Mouse (Mus musculus): ENCODE results near the gene Faah. TPM values are rescaled to one million over a fixed set of nuclear protein-coding genes. Genes with fewer than 3 reads are reported as not detected.

Gene Faah
- polyA plus RNA-seq, 1 experiment from 2014 or later: 0.61 TPM

DNA sequence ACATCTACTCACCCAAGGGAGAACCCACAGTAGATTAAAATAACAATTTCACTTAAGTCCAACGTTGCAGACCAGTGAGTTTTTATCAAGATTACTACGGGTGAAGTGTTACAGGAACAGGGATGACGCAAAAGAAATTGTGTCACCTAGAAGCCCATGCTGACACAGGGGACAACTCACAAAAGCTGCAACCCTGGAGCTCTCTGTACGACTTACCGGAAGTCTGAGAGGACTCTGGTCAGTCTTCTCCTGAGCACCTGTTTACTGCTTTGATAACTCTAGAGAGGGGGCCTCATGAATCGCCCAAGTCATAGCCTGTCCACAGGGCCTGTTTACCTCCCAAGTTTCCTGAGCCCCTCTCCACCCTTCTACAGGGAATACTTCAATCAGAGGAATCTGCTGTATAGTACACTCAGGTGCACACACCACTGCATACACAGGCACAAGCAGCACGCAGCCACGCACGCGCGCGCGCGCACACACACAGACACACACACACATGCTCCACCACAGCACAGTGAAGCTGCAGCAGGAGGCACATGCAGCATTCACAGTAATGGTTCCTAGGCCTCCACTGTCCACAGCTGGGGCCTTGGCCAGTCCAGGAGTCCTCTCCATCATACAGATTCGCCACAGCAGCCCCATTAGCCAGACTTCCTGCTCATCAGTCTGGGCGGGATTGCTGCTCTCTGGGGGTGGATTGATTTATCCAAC is 22.9 kb downstream of the Faah start:
- Histone ChIP-seq H3K4me3 (no peak overlapping the region), H3K4me1 (no peaks in the 10 kb centered on the region), H3K36me3 (no peaks in the 10 kb centered on the region), H3K27ac (no peak overlapping the region), H3K9ac (no peak overlapping the region), H3K27me3 (0 out of 2 replicates have a peak, but pooled peaks cover 3% of the 10 kb centered on the region), H3K4me2 (replicated peaks) (no peak overlapping the region), H3K9me3 (peaks cover 8% of the 10 kb centered on the region; the same call in 1 of the 2 replicates)
- 83% methylated on average over 16 of the region's 16 CpGs for WGBS
- no peak for ATAC-seq (ENCODE audit: low FRiP score, low read depth)

DNA sequence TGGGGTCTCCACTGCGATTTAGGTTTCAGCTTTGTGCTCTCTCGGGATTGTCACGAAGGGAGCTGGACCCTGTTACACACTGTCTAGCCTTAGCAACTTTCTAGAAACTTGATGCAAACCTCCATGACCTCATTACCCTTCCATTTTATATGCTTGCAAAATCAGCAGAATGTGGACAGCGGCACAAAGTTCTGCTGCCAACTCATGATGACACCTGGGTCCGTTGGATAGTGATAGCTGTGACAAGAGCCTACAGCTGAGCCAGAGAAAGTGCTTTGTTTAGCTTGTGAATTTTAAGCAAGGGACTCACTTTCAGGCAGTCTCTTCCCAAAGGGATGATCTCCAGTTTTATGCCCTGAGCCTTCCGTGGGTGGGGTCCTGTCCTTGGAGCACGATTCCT is 28.3 kb downstream of the Faah start:
- Histone ChIP-seq H3K4me2 (replicated peaks) (no peak overlapping the region), H3K9ac (no peak overlapping the region), H3K4me3 (no peak overlapping the region), H3K27me3 (peaks cover 22% of the 10 kb centered on the region), H3K9me3 (peaks cover 8% of the 10 kb centered on the region; the same call in 1 of the 2 replicates), H3K36me3 (no peaks in the 10 kb centered on the region), H3K27ac (no peak overlapping the region), H3K4me1 (no peaks in the 10 kb centered on the region)
- no peak for ATAC-seq (ENCODE audit: low FRiP score, low read depth)
- WGBS: 79% methylated on average over 7 of the region's 7 CpGs

DNA sequence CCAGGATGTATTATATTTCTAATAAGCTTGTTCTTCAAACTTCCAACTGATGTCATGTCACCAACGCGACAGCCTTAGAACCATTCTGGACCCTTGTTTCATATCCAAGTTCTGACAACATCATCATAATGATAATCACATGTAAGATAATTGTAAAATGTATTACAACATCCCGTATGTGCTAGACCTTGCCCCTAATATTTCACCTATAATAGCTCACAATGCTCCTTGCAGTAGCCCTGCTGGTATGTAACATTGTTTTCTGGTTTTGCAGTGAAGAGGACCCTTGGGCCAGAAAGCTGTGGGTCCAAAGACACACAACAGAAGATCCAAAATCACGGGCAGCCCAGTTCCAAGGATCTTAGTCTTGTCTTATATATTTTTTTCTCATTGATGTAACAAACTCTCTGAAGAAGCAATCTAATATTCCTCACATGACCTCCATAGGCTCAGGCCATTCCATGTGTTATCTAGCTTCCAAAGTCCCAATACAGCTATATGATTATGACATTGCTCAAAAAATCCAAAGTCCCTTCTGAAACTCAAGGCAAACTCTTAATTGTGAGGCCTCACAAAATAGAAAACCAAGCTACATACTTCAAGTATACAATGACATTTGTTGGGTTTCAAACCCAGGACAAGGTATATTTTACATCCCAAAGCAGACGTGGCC is 29.7 kb downstream of the Faah start:
- H3K4me2 ChIP-seq (replicated peaks): no peak overlapping the region
- no peak for ATAC-seq (ENCODE audit: low FRiP score, low read depth)
- peaks cover 33% of the 10 kb centered on the region for H3K27me3 ChIP-seq
- 69% methylated on average over 5 of the region's 5 CpGs for WGBS
- H3K36me3 ChIP-seq: no peaks in the 10 kb centered on the region
- H3K4me1 ChIP-seq: no peaks in the 10 kb centered on the region
- H3K9me3 ChIP-seq: peaks cover 8% of the 10 kb centered on the region; the same call in 1 of the 2 replicates
- no peak overlapping the region for H3K27ac ChIP-seq
- no peak overlapping the region for H3K4me3 ChIP-seq
- H3K9ac ChIP-seq: no peak overlapping the region

DNA sequence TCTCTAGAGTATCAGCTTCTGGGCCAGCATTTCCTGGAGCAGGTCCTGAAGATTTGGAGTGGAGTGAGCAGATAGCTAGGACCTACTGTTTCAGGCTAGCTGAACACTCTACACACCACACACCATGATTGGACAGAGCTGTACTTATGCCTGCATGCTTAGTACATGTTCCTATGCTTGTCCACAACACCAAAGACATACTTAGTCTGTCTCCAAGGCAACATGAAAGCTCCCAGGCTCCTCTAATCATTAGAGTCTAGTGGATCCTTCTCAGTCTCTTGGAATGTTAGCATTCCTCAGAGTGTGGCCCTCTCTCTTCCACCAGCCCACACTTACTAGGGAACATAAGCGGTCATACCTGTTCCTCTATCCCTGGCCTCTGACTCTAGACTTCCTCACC is 30.3 kb downstream of the Faah start:
- Histone ChIP-seq H3K4me1 (no peaks in the 10 kb centered on the region), H3K27ac (no peak overlapping the region), H3K9ac (no peak overlapping the region), H3K4me2 (replicated peaks) (no peak overlapping the region), H3K36me3 (no peaks in the 10 kb centered on the region), H3K9me3 (peaks cover 8% of the 10 kb centered on the region; the same call in 1 of the 2 replicates), H3K4me3 (no peak overlapping the region), H3K27me3 (peaks cover 35% of the 10 kb centered on the region)
- 92% methylated on average over 1 of the region's 1 CpGs for WGBS
- no peak for ATAC-seq (ENCODE audit: low FRiP score, low read depth)

DNA sequence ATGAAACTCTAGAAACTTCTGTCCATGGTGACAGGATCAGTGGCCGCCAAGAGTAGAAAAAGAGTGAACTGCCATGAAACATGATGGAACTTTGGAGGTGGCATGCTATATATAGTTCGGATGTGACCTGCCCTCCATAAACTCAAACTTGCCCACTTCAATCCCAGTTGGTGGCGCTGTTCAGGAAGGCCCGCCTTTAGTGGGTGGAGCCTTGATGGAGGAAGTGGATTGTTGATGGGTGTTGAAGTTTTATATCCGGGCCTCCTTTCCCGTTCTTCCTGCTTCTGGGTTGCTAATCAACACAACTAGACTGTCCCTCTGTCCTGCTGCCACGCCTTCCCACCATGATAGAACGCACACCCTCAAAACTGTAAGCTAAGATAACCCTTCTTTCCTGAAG is 32.8 kb downstream of the Faah start:
- Histone ChIP-seq H3K4me2 (replicated peaks) (no peak overlapping the region), H3K9me3 (no peaks in the 10 kb centered on the region), H3K27me3 (peaks cover 59% of the 10 kb centered on the region), H3K36me3 (no peaks in the 10 kb centered on the region), H3K4me1 (no peaks in the 10 kb centered on the region), H3K27ac (no peak overlapping the region), H3K9ac (no peak overlapping the region), H3K4me3 (no peak overlapping the region)
- ATAC-seq (ENCODE audit: low FRiP score, low read depth): no peak
- WGBS: 33% methylated on average over 8 of the region's 8 CpGs

DNA sequence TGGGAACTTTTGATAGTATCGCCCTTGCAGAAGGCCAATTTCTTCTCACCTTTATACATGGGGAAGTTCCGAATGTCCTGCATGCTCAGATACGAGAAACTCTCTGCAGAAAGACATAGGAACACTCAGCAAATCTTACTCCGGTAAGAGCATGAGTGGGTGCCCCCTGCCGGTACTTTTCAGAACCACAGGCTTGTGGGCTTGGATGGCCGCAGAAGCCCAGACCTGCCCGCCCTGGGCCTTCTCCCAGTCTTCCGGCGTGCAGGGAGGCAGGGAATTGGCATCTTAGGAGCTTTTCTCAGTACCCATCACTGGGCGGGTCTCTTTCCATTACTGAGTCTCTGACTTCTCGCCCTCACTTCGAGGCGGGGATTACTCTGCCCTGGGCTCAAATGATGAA is 33.6 kb downstream of the Faah start:
- 0 out of 2 replicates have a peak overlapping the region, but pooled peaks have one; percentile 35 for H3K9ac ChIP-seq
- H3K36me3 ChIP-seq: no peaks in the 10 kb centered on the region
- peaks cover 8% of the 10 kb centered on the region for H3K4me1 ChIP-seq
- H3K27ac ChIP-seq: no peak overlapping the region
- no peaks in the 10 kb centered on the region for H3K9me3 ChIP-seq
- WGBS: 1% methylated on average over 13 of the region's 13 CpGs
- 0 out of 2 replicates have a peak overlapping the region, but pooled peaks have one; percentile 0 for H3K4me3 ChIP-seq
- H3K27me3 ChIP-seq: peaks cover 67% of the 10 kb centered on the region
- no peak overlapping the region for H3K4me2 ChIP-seq (replicated peaks)
- ATAC-seq (ENCODE audit: low FRiP score, low read depth): no peak

DNA sequence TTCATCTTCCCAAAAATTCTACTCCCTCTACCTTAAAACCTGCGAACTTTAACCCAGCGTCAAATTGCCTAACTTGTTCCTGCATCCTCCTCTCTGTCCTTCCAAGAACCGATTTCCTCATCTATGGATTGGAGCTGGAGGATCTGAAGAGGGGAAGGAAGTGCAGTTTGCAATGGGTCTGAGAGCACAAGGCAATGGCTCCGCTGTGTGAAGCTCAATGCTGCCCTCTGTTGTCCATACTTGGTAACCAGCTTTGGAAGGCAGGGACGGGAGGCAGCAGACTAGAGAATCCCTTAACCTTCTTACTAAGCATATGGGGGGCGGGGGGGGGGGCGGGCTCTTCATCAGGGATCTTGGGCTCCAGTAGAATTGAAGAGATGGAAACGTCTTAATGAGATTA is 37.0 kb downstream of the Faah start:
- Histone ChIP-seq H3K27me3 (peaks cover 87% of the 10 kb centered on the region), H3K9me3 (no peaks in the 10 kb centered on the region), H3K4me1 (peaks cover 14% of the 10 kb centered on the region), H3K36me3 (no peaks in the 10 kb centered on the region), H3K4me2 (replicated peaks) (no peak overlapping the region), H3K4me3 (no peak overlapping the region), H3K9ac (no peak overlapping the region), H3K27ac (no peak overlapping the region)
- no peak for ATAC-seq (ENCODE audit: low FRiP score, low read depth)
- WGBS: 0% methylated on average over 8 of the region's 8 CpGs

DNA sequence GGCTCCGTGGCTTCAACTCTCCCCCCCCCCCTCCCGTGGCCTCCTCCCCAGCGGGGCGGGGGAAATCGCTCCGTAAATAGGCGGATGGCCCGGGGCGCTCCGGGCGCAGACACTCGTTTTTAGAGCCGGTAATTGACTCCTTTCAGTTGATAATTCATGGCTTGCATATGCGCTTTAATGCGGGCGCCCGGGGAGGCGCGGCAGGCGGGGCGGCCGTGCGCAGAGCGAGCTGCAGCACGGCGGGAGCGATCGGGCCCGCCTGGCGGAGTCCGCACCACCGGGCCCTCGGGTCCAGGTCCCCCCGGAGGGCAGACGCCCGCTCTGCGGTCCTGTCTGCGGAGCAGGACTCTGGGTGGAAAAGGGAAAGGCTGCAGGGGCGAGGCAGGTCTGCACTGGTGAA is 38.3 kb downstream of the Faah start:
- no peaks in the 10 kb centered on the region for H3K9me3 ChIP-seq
- under 1% methylated on average over 38 of the region's 39 CpGs for WGBS
- H3K4me1 ChIP-seq: peaks cover 17% of the 10 kb centered on the region
- peaks cover 92% of the 10 kb centered on the region for H3K27me3 ChIP-seq
- peak overlapping the region; percentile 58 for H3K9ac ChIP-seq
- H3K36me3 ChIP-seq: no peaks in the 10 kb centered on the region
- ATAC-seq (ENCODE audit: low FRiP score, low read depth): no peak
- H3K4me3 ChIP-seq: peak overlapping the region; percentile 33
- peak overlapping the region; percentile 70 for H3K4me2 ChIP-seq (replicated peaks)
- H3K27ac ChIP-seq: no peak overlapping the region

DNA sequence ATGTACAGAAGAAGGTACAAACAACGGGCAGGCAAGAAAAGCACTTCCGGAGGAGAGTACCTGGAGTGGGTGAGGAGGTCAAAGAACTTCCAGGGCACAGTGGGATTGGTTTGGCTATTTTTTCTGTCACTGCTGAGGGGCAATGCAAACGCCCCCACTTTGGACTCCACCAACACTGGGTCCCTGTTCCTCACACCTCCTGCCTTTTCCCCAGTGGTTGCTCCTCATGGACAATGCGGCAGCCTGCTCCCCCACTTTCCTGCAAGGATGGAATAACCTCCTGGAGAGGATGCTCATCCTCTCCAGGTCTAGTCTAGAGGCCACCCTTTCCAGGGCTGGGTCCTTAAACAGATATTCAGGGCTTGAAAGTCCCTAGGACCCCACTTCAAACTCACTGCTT is 38.8 kb downstream of the Faah start:
- peak overlapping the region; percentile 33; the same call in 1 of the 2 replicates for H3K4me3 ChIP-seq
- no peaks in the 10 kb centered on the region; the same call in 1 of the 2 replicates for H3K9me3 ChIP-seq
- WGBS: 5% methylated on average over 4 of the region's 4 CpGs
- no peak overlapping the region for H3K27ac ChIP-seq
- no peaks in the 10 kb centered on the region for H3K36me3 ChIP-seq
- H3K4me2 ChIP-seq (replicated peaks): peak overlapping the region; percentile 70
- peaks cover 17% of the 10 kb centered on the region for H3K4me1 ChIP-seq
- H3K27me3 ChIP-seq: peaks cover 94% of the 10 kb centered on the region
- no peak for ATAC-seq (ENCODE audit: low FRiP score, low read depth)
- peak overlapping the region; percentile 58; the same call in 1 of the 2 replicates for H3K9ac ChIP-seq

DNA sequence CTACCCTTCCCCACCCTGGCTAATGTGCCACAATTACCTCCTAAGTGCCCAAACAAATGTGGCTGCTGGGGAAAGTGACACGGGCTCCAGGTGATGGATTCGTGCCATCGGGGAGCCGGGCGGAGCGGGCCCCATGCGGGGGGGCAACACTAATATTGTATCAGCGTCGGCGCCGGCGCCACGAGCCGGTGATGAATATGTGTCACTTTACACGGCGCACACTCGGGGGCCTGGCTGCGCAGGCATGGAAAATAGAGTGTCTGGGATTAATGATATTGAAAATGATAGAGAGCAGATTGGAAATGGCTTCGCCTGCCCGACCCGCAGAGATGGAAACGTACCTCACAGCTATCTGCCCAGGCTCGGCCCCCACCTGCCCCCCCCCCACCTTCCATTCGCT is 45.2 kb downstream of the Faah start:
- no peak for ATAC-seq (ENCODE audit: low FRiP score, low read depth)
- H3K9me3 ChIP-seq: no peaks in the 10 kb centered on the region; the same call in 1 of the 2 replicates
- no peaks in the 10 kb centered on the region for H3K36me3 ChIP-seq
- WGBS: 39% methylated on average over 24 of the region's 24 CpGs
- no peak overlapping the region for H3K27ac ChIP-seq
- H3K4me3 ChIP-seq: no peak overlapping the region
- H3K4me2 ChIP-seq (replicated peaks): no peak overlapping the region
- H3K27me3 ChIP-seq: peaks cover 100% of the 10 kb centered on the region
- H3K4me1 ChIP-seq: peaks cover 4% of the 10 kb centered on the region; the same call in 1 of the 2 replicates
- no peak overlapping the region for H3K9ac ChIP-seq

DNA sequence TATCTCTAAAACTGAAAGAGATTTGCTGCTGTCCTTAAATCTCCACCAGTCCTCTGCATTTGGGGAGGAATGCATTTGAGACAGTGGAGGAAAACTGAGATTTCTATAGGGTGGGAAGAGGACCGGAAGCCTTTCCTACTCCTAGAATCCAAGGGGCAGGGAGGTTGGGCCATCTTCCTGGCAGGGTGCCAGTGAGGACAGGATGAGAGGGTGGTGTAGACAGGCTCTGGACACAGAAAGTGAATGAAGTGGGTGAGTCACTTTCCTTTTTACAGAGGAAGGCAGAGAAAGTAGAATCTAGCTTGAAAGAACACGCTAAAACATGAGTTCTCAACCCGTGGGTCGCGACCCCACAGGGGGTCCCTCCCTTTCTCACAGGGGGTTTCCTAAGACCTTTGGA is 53.3 kb downstream of the Faah start:
- no peaks in the 10 kb centered on the region; the same call in 1 of the 2 replicates for H3K9me3 ChIP-seq
- 10% methylated on average over 5 of the region's 5 CpGs for WGBS
- no peak for ATAC-seq (ENCODE audit: low FRiP score, low read depth)

DNA sequence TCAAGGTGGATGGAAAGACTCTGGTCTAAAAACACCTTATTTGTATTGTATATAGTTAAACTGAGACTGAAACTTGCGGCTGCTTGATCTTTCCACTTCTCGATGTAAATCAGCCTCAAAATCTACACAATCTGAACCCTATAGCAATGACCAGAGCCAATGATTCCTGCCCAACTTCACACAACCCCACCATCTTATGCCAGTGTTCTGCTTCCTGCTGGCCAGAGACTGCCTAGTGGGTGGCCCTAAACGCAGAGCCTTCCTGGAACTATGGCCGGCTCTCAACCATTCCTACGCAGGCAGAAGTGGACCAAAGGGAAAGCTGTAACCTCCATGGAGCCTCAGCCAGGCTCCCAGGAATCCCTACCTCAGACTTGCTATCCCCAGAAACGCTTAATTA is 54.0 kb downstream of the Faah start:
- 9% methylated on average over 6 of the region's 6 CpGs for WGBS
- Histone ChIP-seq H3K36me3 (no peaks in the 10 kb centered on the region), H3K4me3 (peak overlapping the region; percentile 66; the same call in 1 of the 2 replicates), H3K9ac (no peak overlapping the region), H3K9me3 (no peaks in the 10 kb centered on the region; the same call in 1 of the 2 replicates), H3K4me2 (replicated peaks) (peak overlapping the region; percentile 93), H3K27me3 (peaks cover 91% of the 10 kb centered on the region), H3K4me1 (peaks cover 23% of the 10 kb centered on the region), H3K27ac (no peak overlapping the region)
- ATAC-seq (ENCODE audit: low FRiP score, low read depth): no peak

More for the DNA sequence above, 53.3 kb downstream of the Faah start:
- Histone ChIP-seq H3K27me3 (peaks cover 94% of the 10 kb centered on the region), H3K36me3 (no peaks in the 10 kb centered on the region), H3K9ac (no peak overlapping the region), H3K4me2 (replicated peaks) (no peak overlapping the region), H3K4me3 (no peak overlapping the region), H3K27ac (no peak overlapping the region), H3K4me1 (peaks cover 23% of the 10 kb centered on the region)
